Mouse (Mus musculus) lung, postnatal 14 days (tissue): ENCODE measurements at regions not wholly inside any gene's neighbourhood (a gene's known extent, or its start where the extent isn't known, plus 50 kb on each side); places are given as distances from the start of the nearest gene placed in this dataset.
"Not testable (repeated sequence)": the region's sequence is repeated elsewhere in the genome, so short reads cannot be mapped to it uniquely, and the experiment has no call there.

ENCODE experiments used
- DNase-seq: peaks from one replicate; pipeline ENCODE4 v3.0.0; 2021

DNA sequence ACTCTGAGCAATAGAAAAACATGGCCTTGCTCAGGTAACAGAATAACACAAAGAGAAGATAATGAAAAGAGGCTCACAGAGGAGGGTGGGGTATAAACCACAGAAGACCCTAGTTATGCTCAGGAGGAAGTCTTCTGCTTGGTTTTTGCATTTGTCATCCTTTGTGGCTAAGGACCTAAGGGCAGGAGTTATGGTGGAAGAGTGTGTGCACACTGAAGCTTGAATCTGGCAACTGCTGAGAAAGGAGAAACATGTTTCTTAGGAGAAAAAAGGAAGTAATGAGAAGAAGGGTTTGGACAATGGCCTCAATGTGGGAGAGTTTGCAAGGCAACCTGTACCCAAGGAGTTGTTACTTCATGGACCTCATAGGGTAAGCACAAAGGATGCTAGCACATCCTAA lies 106.8 kb upstream of the Nyap2 start:
- DNase-seq: no peak

DNA sequence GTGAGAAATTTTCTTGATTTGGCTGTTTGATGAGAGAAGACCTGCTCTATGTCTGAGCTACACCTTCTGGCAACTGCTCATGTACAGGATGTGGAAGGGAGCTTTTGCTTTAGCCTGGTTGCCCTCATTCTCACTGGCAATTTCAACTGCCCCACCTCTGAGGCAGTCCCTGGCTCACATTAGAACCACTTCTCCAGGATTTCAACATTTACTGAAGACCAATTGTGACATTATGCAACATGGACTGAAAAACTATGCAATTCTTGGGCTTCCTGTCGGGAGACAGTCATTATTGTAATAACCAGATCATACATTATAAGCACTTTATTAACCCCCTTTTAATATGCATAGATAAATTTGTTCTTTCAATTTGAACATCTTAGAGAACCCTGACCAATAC lies 107.6 kb upstream of the Nyap2 start:
- no peak for DNase-seq

DNA sequence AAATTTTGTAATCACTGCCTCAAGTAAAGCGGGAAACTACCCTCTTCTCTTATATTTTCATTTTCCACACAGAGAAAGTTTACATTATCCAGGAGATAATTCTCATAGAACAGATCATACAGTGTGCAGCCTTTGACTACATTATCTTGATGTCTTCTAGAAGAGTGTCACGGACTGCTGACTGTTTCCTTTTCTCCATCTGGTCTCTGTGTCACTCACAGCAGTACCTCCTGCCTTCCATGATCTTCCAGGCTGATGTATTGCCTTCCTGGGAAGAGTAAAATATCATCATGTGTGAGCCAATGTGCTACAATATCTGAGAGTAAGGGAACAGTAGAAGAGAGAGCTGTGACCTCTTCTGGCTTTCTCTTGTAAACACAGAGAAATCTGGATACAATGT lies 111.0 kb upstream of the Nyap2 start:
- no peak for DNase-seq

DNA sequence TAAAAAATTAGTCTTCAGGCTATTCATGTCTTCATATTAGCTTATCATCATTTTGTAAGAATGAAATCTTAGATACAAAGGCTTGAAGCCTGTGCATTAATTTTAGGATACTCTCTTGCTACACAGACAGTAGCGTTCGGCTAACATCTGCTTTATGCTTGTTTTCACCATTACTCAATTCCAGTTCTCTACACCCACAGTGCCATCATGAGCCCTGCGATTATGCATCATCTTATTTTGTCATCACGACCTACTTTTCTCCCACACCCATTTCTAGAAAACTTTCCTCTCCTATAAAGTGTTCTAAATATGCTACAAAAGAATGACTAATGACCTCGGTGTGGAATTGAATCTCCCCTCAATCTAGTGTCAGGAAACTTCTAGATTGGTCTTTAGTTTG lies 112.4 kb upstream of the Nyap2 start:
- no peak for DNase-seq

DNA sequence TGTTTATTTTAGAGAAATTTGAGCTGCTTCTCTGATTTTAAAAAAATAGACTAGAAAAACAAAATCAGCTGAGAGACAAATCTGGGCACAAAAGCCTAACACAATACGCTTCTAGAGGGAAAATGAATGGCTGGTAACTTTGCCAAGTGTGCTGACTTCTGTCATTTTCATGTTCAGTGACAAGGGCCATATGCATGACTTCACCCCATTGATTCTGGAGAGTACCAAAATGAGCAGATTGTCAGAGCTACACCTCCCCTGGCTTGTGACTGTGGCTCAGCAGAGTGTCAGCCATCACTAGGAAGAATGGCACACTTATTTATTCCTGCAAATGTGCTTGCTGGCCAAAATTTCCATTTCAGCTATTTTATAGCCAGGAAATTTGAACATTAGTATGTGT lies 112.9 kb upstream of the Nyap2 start:
- no peak for DNase-seq

DNA sequence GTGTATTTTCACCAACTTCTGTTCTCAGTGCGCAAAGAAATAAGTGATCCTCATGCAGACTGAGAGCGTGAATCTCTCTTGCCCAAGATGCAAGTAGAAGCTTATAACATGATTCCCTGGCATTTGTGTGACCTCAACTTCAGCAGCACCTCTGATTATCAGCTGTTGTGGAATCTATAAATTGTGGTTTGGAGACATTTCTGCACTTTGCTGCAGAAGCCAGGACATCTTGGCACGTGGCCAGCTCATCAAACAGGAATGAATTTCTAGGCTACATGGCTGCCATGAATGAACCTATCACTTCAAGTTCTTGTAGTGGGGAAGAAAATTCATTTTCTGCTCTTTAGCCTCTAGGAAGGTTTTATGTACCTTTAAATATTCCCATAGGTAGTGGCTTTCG lies 126.3 kb upstream of the Nyap2 start:
- DNase-seq: no peak

DNA sequence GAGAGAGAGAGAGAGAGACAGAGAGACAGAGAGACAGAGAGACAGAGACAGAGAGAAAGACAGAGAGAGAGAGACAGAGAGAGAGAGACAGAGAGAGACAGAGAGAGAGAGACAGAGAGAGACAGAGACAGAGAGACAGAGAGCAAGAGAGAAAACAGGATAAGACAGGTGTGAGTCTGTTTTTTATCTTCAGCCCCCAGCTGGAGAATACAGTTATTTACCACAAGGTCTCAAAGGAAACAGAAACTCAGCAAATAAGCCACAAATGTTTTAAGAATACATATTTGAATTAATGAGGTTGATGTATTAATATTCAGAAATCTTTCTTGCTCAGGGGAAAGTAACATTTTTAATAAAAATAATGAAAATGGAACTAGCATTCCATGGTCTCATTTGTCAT lies 130.7 kb upstream of the Nyap2 start:
- DNase-seq: not testable (repeated sequence)

DNA sequence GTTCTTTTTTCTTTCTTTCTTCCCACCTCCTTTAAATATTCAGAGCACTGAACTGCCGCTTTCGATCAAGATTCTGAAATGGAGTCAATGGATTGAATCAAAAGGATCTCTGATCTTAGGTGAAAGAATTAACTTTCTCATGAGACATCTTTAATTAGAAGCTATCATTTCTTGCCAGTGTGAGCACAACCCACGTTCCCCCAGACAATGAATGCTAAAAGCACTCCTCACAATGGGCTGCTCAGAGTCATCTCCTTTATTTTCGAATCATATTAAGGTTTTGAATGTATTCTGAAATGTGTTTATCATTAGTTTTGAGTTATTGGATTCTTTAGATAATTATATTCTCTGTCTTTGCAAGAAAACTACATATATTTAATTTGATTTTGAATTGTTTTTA lies 137.4 kb upstream of the Nyap2 start:
- DNase-seq: no peak

DNA sequence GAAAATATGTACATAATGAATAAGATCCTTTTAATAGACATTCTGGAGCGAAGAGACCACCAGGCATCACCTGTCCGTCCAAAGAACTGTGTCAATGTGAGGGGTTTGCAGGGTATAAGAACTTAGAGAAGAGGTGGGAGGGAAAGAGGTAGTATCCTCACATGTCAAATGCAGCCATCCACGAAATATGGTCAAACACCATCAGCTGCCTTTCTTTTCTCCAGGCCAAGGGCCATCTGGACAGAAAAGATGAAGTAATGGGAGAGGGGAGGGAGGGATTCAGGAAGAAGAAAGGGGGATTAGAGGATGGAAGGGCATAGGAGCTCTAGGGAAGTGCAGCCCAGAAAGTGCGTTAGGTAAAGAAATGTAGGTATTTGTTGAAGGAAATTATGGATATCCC lies 141.0 kb upstream of the Dock10 start:
- DNase-seq: no peak

DNA sequence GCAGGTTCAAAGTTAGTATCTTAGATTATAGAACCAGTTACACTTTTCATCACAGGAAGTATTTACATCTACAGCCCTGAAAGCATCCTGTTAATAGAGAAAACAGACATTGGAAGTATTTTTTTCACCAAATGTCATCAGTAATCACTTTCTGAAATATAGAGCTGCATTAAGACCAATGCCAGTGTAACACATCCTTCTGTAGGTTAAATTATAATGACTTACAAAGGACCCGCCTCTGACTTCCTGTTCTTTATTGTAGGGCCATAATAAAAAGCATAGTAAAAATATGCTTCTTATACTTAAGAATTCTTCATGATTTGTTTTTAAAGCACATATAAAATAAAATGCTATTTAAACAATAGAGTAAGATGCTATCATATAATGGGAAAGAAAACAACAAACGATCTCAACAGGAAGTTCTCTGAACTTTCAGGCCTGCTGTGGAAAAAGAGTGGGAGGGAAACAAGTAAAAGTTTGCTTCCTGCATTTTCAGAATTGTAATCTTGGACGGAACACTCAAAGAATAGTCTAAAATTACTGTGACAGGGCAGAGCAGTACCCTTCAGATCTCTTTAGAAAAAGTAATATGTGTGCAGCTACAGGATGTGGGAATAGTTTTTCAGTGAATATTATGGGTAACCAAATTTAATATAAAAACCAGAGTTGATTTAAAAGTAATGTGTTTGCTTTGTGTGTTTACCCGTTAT lies 116.0 kb upstream of the Dock10 start:
- no peak for DNase-seq

DNA sequence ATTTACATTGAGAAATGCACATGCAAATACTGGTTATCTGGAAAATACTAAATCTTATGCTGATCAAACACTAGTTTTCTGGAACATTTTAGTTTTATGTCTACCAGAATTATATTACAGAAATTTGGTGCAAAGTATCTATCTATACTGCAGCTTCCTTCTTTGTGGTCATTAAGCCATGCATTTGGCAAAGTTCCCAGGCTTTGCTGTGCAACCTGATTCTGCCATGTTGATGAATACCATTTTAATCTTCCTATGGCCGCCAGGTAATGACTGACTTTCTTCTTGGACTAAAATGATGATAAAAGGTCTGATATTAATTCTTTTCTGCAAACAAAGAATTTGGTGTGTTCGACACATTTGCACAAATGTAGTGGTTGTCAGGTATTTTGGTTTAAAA lies 115.3 kb upstream of the Dock10 start:
- no peak for DNase-seq

DNA sequence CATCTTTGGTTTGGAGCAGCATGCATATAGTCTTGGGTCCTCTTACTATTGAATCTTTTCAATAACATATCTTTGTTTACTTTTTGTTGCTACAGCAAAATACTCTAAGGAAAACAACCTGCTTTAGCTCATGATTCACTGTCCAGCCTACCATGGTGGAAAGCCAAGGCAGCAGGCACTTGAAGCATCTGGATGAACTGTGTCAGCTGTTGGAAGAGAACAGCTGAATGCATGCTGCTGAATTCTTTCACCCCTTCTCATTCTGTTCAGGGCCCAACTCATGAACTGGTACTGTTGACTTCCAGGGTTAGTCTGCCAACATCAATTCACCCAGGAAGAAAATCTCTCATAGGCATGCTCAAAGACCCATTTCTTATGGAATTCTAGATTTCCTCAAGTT lies 110.5 kb upstream of the Dock10 start:
- DNase-seq: peak; percentile 0

DNA sequence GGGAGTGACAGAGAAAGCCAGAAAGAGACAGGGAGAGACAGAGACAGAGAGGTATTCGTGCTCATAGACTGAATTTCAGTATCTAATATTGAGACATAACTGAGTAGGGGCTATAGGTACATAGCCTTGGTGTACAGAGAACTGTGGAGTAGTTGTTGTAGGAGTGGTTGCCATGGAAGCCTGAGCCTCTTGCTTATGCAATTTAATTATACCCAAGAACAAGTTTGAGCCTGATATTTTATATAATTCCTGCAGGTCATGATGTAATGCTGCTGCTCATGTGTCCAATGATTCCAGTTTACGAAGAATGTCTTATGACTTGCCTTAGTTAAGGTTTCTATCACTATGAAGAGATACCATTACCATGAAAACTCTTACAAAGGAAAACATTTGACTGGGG lies 98.7 kb upstream of the Dock10 start:
- no peak for DNase-seq

DNA sequence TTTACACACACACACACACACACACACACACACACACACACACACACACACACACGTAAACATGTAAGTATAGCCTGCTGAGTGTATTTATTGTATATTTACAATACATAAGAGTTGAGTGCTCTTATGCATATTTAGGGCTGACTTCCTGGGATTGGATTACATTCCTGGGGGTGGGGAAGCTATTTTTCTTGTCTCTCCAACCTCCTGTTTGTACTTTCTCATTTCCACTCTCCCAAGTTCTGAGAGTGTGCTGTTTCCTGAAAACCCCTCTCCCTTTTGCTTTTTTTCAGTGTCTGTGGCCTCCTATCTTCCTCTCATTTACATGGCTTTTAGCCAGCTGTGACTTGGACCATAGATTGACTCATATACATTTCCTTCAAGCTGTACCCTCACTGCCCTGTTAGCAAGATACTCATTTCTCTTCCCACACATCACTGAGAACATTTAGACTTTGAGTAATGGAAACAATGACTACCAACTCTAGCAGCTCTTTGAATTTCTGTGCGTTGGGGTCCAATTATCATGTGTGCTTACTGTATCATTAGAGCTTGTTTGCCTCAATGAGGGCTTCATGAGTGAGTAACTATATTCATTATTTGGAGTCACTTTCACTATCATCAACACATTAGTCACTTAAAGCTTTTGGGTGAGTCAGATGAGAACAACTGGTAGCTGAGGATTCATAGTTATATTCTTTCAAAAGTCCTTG lies 96.8 kb upstream of the Dock10 start:
- DNase-seq: no peak

DNA sequence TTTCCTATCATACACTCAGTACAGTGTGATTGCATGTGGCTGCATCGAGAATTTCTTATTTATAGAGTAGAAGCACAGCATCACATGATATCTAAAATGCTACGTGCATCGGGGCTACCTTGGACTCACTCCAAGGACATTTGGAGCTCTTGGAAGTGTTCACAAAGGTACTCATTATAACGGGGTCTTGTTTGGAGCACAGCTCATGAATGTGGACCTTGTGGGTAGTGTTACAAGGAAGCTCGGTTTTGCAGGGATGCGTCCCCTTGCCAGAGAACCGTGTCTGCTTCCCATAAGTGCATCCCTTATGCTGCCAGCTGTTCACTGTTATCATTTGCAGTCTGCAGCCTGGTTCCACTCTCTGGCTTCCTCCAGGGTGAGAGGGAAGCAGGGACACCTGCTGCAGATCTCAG lies 96.0 kb upstream of the Dock10 start:
- DNase-seq: peak; percentile 16

DNA sequence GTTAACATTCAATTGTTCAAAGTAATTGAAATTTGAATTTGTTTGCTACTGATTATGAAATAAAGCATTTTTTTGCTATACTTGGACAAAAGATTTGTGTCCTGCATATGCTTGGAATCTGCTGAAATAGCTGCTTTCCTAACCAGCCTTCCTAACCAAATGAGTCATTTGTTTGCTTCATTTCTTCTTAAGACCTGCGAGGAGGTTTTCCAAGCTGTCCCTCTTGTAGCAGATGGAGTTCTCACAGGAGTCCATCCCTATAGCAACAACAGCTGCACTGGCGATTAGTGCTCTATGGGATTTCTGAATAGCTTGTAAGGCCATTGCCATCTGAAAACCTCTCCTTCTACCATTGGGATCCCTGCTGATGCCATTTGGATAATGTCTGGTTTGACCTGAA lies 94.4 kb upstream of the Dock10 start:
- no peak for DNase-seq

DNA sequence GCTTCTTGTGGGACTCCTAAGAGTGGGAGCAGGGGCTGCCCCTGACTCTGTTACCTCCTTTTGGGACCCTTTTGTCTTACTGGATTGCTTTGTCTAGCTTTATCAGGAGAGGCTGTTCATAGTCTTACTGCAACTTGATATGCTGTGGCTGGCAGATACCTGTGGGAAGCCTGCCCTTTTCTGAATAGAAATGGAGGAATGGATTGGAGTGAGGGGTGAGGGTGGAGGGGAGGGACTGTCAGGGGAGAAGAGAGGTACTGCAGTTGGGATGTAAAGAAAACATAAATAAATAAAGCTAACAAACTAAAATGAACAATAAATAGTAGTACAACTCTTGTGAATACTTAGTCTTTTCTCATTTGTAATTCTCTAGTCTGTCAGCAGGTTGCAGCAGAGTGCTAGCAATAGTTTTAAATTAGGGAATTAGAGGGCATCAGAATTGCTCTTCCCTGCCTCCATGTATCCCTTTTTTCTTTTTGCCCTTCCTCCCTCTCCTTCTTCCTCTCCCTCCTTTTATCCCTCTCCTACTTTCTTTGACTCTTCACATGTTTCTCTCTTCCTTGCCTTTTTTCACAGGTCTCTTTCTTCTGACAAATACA lies 72.0 kb upstream of the Dock10 start:
- peak; percentile 19 for DNase-seq

DNA sequence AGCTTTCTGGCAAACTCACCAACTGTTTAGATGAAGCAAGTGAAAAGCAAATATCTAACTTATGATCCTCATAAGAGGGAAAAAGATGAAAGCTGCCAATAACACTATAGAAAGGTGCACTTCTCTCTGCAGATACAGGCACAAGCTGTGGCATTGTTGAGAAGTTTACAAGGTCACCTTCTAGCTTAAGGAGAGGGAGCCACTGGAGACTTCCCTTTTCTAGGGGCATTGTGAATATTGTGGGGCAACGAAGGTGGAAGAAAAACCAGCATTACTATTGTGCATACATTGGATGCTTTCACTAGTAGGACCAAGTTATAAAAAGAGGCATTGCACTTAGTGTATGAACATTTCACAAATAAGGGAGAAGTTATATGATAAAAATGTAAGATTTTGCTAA lies 68.1 kb upstream of the Dock10 start:
- DNase-seq: no peak

DNA sequence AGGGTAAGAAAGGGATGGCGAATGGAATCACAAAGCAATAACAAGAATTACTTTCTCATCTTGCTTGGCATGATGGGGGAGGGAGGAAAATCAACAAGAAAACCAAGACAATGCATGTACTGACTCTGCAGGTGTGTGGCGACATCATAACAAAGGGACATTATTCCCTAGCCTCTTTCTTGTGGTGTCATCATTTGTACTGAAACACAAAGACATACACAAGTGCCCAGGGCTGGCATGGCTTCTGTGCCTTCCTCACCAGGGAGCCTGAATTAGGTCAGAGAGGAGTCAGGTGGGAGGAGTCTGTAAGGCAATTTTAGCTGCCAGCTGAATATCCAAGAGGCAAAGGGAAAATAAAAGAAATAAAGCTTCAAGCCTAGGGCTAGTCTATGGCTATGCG lies 65.6 kb upstream of the Dock10 start:
- DNase-seq: no peak

DNA sequence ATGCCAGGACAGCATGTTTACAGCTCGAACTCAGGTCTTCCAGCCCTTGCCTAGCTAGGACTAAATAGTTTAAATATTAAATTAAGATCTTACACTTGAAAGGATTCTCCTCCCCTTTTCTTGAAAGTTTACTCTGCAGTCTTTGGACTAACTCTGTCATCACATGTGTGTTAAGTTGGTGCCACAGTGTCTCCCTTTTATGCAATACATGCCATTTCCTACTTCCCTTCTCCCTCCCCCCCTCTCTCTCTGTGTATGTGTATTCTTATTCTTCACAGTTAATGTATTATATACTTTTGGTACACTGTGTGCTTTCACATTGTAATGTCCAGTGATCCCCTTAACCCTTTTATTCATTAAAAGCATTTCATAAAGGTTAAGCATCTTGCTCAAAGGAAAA lies 63.9 kb upstream of the Dock10 start:
- no peak for DNase-seq

DNA sequence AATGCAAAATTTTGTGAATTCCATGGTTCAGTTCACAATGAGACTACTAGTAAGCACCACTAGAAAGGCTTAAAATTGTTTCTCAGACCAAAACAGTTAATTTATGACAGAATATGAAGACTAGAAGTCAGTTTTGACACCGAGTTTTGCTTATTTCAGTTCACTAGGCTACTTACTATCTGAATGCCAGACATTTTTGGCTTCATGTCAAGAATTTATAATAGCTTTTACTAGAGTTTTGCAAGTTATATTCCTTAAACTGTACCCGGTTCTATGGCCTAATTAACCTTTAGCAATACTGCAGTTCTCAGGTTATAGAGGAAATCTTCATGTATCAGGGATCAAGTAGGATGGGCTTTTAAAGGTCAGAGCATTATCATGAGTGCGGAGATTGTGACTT lies 54.6 kb upstream of the Dock10 start:
- DNase-seq: no peak
